Mouse (Mus musculus) c-Kit-negative CD71-positive TER-119-positive erythroid progenitor cells, embryonic 14.5 days (primary cell): ENCODE results near the gene Asic1.

Experiments
- DNase-seq: peaks from one replicate; pipeline ENCODE4 v3.0.0-alpha.2; 2013; ENCODE audit warnings: low read depth, low spot score

Gene Asic1

GRCm38 (mm10) chr15:99670154-99670821 lies at the start of gene Asic1:
TSS of gene Asic1 (plus strand) at chr15:99670368.
- no peak for DNase-seq

- DNase-seq, result no peak
These were observed 48.1 kb upstream of the Asic1 start for GRCm38 (mm10) chr15:99622063-99622462.

GRCm38 (mm10) chr15:99631618-99632017 lies 38.5 kb upstream of the Asic1 start:
- DNase-seq, result peak; percentile 24

- DNase-seq, result no peak
These were observed 35.5 kb upstream of the Asic1 start for GRCm38 (mm10) chr15:99634702-99635101.

- no peak for DNase-seq
These were observed 32.6 kb upstream of the Asic1 start for GRCm38 (mm10) chr15:99637405-99638123.

GRCm38 (mm10) chr15:99638124-99638485 lies 32.1 kb upstream of the Asic1 start:
- DNase-seq, result no peak

- no peak for DNase-seq
These were observed 27.5 kb upstream of the Asic1 start for GRCm38 (mm10) chr15:99642622-99643021.

- DNase-seq, result no peak
These were observed 26.3 kb upstream of the Asic1 start for GRCm38 (mm10) chr15:99643832-99644231.

GRCm38 (mm10) chr15:99644776-99645175 lies 25.4 kb upstream of the Asic1 start:
- no peak for DNase-seq

GRCm38 (mm10) chr15:99648326-99648725 lies 21.8 kb upstream of the Asic1 start:
- no peak for DNase-seq

- no peak for DNase-seq
These were observed 21.0 kb upstream of the Asic1 start for GRCm38 (mm10) chr15:99649067-99649761.

- peak; percentile 13 for DNase-seq
These were observed 19.9 kb upstream of the Asic1 start for GRCm38 (mm10) chr15:99650304-99650703.

- peak; percentile 98 for DNase-seq
These were observed 18.9 kb upstream of the Asic1 start, which contains the start of gene Racgap1 for GRCm38 (mm10) chr15:99651163-99651872. TSS of gene Racgap1 (minus strand) at chr15:99651656.

GRCm38 (mm10) chr15:99651984-99652872 lies 17.9 kb upstream of the Asic1 start:
- DNase-seq, result peak; percentile 30

GRCm38 (mm10) chr15:99653291-99653690 lies 16.9 kb upstream of the Asic1 start:
- no peak for DNase-seq

GRCm38 (mm10) chr15:99653876-99654275 lies 16.3 kb upstream of the Asic1 start:
- no peak for DNase-seq

- DNase-seq, result no peak
These were observed 14.2 kb upstream of the Asic1 start for GRCm38 (mm10) chr15:99655956-99656355.

GRCm38 (mm10) chr15:99658437-99658836 lies 11.7 kb upstream of the Asic1 start:
- no peak for DNase-seq

- DNase-seq, result no peak
These were observed 8.9 kb upstream of the Asic1 start for GRCm38 (mm10) chr15:99661121-99661830.

GRCm38 (mm10) chr15:99662371-99662770 lies 7.8 kb upstream of the Asic1 start:
- no peak for DNase-seq
